Mouse (Mus musculus): ENCODE data around the gene Map3k9. TPM values are rescaled to one million over a fixed set of nuclear protein-coding genes. Genes with fewer than 3 reads are reported as not detected.

Gene Map3k9
- total RNA-seq, 2 experiments from 2014 or later, result 0.89 to 2.8 TPM

GRCm38 (mm10) chr12:81788672-81789084, 7.7 kb upstream of the Map3k9 start:
- peak; percentile 93 to 94 for DNase-seq (ENCODE audit: low spot score in 2 of 2)

- no peak for DNase-seq (ENCODE audit: low spot score in 2 of 2)
Observed at GRCm38 (mm10) chr12:81787262-81787661, 6.3 kb upstream of the Map3k9 start.

DNA sequence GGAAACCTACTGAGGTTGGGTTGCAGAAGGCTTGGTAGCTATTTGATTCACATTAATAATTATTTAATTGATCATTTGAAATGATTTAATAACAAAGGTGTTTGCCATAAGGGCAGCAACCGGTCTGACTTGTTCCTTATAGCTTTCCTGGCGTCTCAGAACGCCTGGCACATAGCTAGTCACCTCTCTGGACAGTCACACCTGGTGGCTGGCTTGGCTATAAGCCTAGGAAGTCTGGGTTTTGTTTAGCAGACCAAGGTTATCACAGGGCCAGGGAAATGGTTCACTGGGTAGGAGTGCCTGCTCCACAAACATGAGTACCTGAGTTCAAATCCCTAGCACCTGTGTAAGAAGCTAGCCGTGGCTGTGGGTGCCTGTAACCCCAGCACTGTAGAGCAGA, 2.3 kb upstream of the Map3k9 start:
- DNase-seq (ENCODE audit: low spot score in 2 of 2), result no peak

DNA sequence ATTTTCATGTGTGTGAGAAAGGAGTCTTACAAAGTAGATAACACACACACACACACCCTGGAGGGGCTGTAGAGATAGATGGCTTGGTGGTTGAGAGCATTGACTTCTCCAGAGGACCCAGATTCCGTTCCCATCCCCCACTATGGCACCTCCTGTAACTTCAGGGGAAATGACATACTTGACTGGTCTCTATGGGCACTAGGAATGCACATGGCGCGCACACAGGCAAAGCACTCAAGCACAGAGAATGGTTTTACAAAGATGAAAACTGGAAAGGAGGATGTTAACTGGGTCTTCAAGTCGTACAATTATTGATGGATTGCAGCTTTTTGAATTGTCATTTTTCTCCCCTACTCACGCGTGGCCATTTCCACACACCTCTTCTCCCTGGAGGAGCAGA, 1.6 kb upstream of the Map3k9 start:
- DNase-seq (ENCODE audit: low spot score in 2 of 2), result no peak

DNA sequence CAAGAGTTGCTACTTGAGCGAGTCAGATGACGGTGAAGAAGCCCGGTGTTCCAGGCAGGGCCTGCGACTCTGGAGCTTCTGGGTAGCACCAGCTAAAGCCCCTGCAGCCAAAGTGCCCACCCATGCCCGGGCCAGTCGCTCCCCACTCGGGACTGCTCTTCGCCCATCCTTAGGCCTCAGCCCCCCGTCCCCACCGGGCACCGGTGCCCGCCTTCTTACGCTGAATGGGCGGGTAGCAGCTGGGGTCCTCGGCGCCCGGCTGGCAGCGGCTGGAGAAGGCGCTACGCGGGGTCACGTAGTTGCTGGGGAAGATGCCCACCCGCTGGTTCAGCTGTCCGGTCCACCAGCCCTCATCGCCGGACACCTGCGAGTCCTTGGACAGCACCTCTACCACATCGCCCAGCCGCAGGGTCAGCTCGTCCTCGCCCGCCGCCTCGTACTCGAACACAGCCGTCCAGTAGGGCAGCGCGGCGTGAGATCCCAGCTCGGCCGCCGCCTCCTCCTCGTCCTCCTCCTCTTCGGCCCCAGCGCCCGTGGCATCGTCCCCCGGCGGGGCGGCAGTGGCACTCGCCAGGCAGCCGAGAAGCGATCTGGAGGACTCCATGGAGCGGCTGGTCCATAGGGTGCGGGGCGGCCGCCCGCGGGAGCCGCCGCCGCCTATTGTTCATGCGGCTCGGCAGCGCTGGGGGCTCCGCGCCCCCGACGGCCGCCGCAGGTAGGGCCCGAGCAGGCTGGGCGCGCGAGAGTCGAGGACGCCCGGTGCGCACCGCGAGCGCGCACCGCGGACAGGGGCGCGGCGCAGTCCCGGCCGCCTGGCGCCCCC, 493 bp downstream of the Map3k9 start:
- DNase-seq (ENCODE audit: low spot score in 2 of 2), result peak; percentile 27 to 47

DNA sequence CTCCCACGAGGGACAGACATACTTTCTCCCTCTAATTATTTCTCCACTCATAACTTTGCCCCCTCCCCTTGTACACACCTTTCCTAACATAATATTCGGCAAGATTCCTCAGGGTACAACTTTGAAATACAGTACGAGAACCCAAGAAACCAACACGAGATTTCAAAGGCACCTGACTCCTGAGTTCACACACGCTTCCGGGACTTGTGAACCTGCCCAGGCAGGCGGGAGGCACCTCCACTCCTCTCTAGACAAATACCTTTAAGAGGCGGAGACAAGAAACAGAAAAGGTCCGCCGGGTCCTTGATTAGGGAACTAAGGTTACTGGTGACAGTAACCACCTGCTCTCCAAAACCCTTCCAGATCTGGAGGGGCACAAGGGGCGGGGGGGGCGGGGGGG, 1.1 kb downstream of the Map3k9 start:
- DNase-seq (ENCODE audit: low spot score in 2 of 2), result no peak

GRCm38 (mm10) chr12:81776191-81776590, 4.8 kb downstream of the Map3k9 start:
- DNase-seq (ENCODE audit: low spot score in 2 of 2), result no peak

GRCm38 (mm10) chr12:81775641-81776040, 5.3 kb downstream of the Map3k9 start:
- DNase-seq (ENCODE audit: low spot score in 2 of 2), result no peak

GRCm38 (mm10) chr12:81774186-81774585, 6.8 kb downstream of the Map3k9 start:
- no peak for DNase-seq (ENCODE audit: low spot score in 2 of 2)

- no peak for DNase-seq (ENCODE audit: low spot score in 2 of 2)
Observed at GRCm38 (mm10) chr12:81769458-81769857, 11.5 kb downstream of the Map3k9 start.

GRCm38 (mm10) chr12:81765386-81765785, 15.6 kb downstream of the Map3k9 start:
- DNase-seq (ENCODE audit: low spot score in 2 of 2), result no peak

GRCm38 (mm10) chr12:81764370-81764769, 16.6 kb downstream of the Map3k9 start:
- DNase-seq (ENCODE audit: low spot score in 2 of 2), result no peak

DNA sequence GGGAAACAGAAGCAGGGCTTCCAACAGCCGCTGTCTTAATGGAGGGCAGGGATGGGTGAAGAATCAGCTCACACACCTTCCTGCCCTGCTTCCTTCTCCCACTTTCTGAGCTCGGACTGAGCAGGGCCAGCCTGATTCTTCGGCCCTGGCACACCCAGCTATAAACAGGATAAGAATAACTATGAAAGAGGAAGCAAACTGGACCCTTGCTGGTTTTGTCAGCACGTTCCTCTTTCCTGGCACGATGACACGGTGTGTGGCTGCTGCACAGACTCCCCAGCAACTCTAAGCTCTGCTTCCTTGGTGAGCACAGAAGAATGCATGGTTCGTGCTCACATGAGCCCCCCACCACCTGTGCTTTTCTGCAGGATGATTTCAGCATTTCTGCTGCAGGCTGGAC, 26.3 kb downstream of the Map3k9 start:
- no peak for DNase-seq (ENCODE audit: low spot score in 2 of 2)

GRCm38 (mm10) chr12:81751116-81751515, 29.9 kb downstream of the Map3k9 start:
- DNase-seq (ENCODE audit: low spot score in 2 of 2), result no peak

DNA sequence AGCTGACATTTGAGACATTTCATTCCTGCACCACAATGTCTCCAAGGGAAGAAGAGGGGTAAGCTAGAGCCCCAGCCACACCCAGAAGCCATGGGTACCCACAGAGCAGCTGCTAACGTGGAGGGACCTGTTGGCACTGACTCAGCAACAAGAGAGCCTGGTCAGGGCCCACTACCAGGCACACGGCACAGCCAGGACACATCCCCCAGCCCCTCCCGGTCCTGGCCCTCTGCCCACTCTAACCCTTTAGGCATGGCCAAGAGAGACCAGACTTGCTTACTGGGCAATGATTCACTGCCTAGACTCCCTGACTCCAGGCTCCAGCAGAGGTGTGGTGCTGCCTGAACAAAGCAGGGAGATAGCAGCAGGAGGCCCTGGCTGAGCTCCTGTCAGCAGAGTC, 32.1 kb downstream of the Map3k9 start:
- DNase-seq (ENCODE audit: low spot score in 2 of 2), result no peak

GRCm38 (mm10) chr12:81748021-81748576, 32.9 kb downstream of the Map3k9 start:
- no peak for DNase-seq (ENCODE audit: low spot score in 2 of 2)

- no peak for DNase-seq (ENCODE audit: low spot score in 2 of 2)
Observed at GRCm38 (mm10) chr12:81746400-81747024, 34.5 kb downstream of the Map3k9 start.

DNA sequence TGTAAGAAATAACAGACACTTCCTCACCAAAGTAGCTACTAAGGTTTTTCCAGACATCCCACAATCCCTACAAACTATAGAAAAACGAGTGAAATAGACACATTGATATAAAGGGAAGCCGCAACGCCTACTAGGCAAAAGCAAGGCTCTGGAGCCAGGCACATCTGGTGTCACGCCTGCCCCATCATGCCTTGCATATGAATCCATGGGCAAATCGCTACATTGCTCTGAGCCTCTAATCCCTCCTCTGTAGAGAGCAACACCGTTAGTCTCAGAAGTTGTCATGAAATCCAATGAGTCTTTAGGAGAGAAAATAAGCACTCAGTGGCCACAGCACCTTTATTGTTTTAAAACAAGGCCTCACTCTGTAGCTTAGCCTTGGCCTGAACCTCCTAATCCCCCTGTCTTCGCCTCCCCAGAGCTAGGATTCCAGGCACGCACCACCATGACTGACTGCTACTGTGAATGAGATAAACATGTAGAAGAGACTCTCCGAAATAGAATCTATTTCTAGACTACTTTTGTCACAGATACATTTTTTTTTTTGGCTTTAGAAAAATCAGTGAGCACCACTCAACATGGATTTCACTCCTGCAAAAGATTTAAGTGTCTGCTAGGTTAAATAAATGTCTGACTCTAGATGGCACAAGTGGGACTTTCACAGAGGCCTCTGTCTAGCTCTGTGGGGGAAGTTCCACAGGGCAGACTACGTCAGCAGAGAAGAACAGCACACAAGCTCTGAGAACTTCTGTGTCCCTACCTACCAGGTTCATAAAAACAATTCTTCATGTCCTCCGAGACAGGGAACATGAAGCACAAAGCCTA, 45.5 kb downstream of the Map3k9 start:
- no peak for DNase-seq (ENCODE audit: low spot score in 2 of 2)

DNA sequence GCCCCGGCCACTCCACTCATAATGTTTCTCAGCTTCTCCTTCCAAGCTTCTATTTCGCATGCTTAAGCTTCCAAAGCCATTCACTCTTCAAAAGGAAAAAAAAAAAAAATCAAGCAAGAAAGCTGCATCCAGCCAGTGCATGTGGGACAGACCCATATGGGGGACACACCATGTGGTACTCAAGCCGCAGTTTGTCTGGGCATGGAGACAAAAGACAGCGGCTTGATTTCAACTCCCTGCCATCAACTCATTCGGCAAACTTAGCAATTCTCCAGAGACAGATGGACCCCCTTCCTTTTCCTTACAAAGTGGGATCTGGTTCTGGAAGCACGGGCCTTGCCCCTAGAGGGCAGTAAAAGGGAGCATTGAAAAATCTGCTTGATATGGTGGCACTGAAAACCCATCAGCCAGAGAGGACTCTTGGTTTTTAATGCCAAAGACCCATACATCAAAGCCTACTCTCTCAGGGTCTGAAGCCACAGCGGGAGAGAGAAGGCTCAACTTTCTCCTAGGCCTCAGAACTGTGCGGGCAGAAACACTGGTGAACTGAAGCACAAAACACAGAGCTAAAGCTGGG, 54.6 kb downstream of the Map3k9 start:
- no peak for DNase-seq (ENCODE audit: low spot score in 2 of 2)

- peak in 1 of 2 experiments; percentile 4 for DNase-seq (ENCODE audit: low spot score in 2 of 2)
Observed at GRCm38 (mm10) chr12:81724776-81725175, 56.2 kb downstream of the Map3k9 start.

- DNase-seq (ENCODE audit: low spot score in 2 of 2), result no peak
Observed at GRCm38 (mm10) chr12:81723375-81723774, 57.6 kb downstream of the Map3k9 start.

All from adrenal gland, adult 18-20 months (tissue).